Mouse (Mus musculus) heart, embryonic 14.5 days (tissue): ENCODE results near the gene Anapc4. TPM values are rescaled to one million over a fixed set of nuclear protein-coding genes. Genes with fewer than 3 reads are reported as not detected.

Experiments
- ATAC-seq: fragments of 200-750 bp; cut with Nextera tagmentation; 2 replicates; pipeline ENCODE4 v1.8.0; 2017; ENCODE audit warnings: low read depth, moderate TSS enrichment; ENCODE audit not compliant: insufficient number of reproducible peaks, insufficient read depth, low FRiP score
- H3K27ac ChIP-seq, 2 experiments: fragments of 200-500 bp in 1 of 2; fragments of 300-500 bp in 1 of 2; sonication (generic) in 1 of 2; replicated peaks in 1 of 2; 2 replicates each; pipeline ENCODE4 v1.5.1; 2012 to 2014; ENCODE audit warnings: low read depth in 2 of 2, low read length in 2 of 2, control low read depth in 1 of 2, mild to moderate bottlenecking in 1 of 2, mixed read lengths in 1 of 2; ENCODE audit not compliant: control insufficient read depth in 1 of 2, insufficient read depth in 1 of 2
- H3K27me3 ChIP-seq: fragments of 300-500 bp; sonication (generic); 2 replicates; pipeline ENCODE4 v1.6.1; 2014; ENCODE audit warnings: mild to moderate bottlenecking, low read length, control low read depth; ENCODE audit not compliant: control insufficient read depth, insufficient read depth
- H3K36me3 ChIP-seq: fragments of 300-500 bp; sonication (generic); 2 replicates; pipeline ENCODE4 v1.6.1; 2014; ENCODE audit warnings: mild to moderate bottlenecking, control low read depth, low read length, mixed read lengths; ENCODE audit not compliant: control insufficient read depth, insufficient read depth
- H3K4me1 ChIP-seq, 2 experiments: fragments of 200-500 bp in 1 of 2; fragments of 300-500 bp in 1 of 2; sonication (generic) in 1 of 2; 2 replicates each; pipeline ENCODE4 v1.6.1; 2012 to 2014; ENCODE audit warnings: low read length in 2 of 2, control low read depth in 1 of 2, mixed read lengths in 1 of 2; ENCODE audit not compliant: control insufficient read depth in 2 of 2, insufficient read depth in 2 of 2
- H3K4me2 ChIP-seq: fragments of 300-500 bp; sonication (generic); 2 replicates; pipeline ENCODE4 v1.6.1; 2014; ENCODE audit warnings: mild to moderate bottlenecking, low read length
- H3K4me3 ChIP-seq, 2 experiments: fragments of 200-500 bp in 1 of 2; fragments of 300-500 bp in 1 of 2; sonication (generic) in 1 of 2; 2 replicates each; pipeline ENCODE4 v1.5.1; 2012 to 2014; ENCODE audit warnings: low read length in 2 of 2, mild to moderate bottlenecking in 2 of 2, control low read depth in 1 of 2, low read depth in 1 of 2, moderate library complexity in 1 of 2; ENCODE audit not compliant: control insufficient read depth in 1 of 2, insufficient read depth in 1 of 2
- H3K9ac ChIP-seq: fragments of 300-500 bp; sonication (generic); 2 replicates; pipeline ENCODE4 v1.6.1; 2014; ENCODE audit warnings: mild to moderate bottlenecking, low read length
- H3K9me3 ChIP-seq: fragments of 300-500 bp; sonication (generic); 2 replicates; pipeline ENCODE4 v1.6.1; 2016; ENCODE audit warnings: low read length, control low read depth; ENCODE audit not compliant: control insufficient read depth
- WGBS: fragments of 180-500 bp; shearing (Covaris S2); extraction: QIAGEN DNeasy Blood & Tissue Kit; methylation state at CpG from one replicate; pipeline ENCODE4 v1.1.7; 2014; 5-methylcytosine and 5-hydroxymethylcytosine counted together
- polyA plus RNA-seq: library from polyadenylated mRNA; unstranded; fragments of >200 nt; fragmentation: Nextera tagmentation; extraction: Ambion mirVana; gene quantifications from 2 replicates; pipeline ENCODE4 v1.2.1, GENCODE M21; 2014

The Anapc4 gene
- polyA plus RNA-seq, 1 experiment from 2014 or later = 77.2 TPM

GRCm38 (mm10) chr5:52807030-52807429, 26.8 kb upstream of the Anapc4 start:
- Histone ChIP-seq H3K9me3 (no peaks in the 10 kb centered on the region), H3K36me3 (peaks cover 47% of the 10 kb centered on the region), H3K27ac (no peak overlapping the region), H3K4me2 (no peak overlapping the region), H3K4me1 (peaks cover 3 to 4% of the 10 kb centered on the region in 2 experiments; a peak in 2 of 4 replicates), H3K4me3 (no peak overlapping the region), H3K9ac (no peak overlapping the region), H3K27me3 (no peaks in the 10 kb centered on the region)
- ATAC-seq = no peak
- 68% methylated on average over 7 of the region's 7 CpGs for WGBS

- Histone ChIP-seq H3K9ac (no peak overlapping the region), H3K4me3 (no peak overlapping the region), H3K4me1 (peaks cover 3 to 4% of the 10 kb centered on the region in 2 experiments; a peak in 2 of 4 replicates), H3K36me3 (peaks cover 61% of the 10 kb centered on the region), H3K9me3 (no peaks in the 10 kb centered on the region), H3K27ac (no peak overlapping the region), H3K27me3 (no peaks in the 10 kb centered on the region), H3K4me2 (no peak overlapping the region)
- ATAC-seq = no peak
- WGBS = 92% methylated on average over 6 of the region's 6 CpGs
Observed at GRCm38 (mm10) chr5:52810446-52810845, 23.4 kb upstream of the Anapc4 start.

GRCm38 (mm10) chr5:52811056-52811455, 22.8 kb upstream of the Anapc4 start:
- WGBS = 92% methylated on average over 14 of the region's 14 CpGs
- H3K27ac ChIP-seq = no peak overlapping the region
- H3K9ac ChIP-seq = no peak overlapping the region
- H3K27me3 ChIP-seq = no peaks in the 10 kb centered on the region
- peaks cover 3 to 4% of the 10 kb centered on the region in 2 experiments; a peak in 2 of 4 replicates for H3K4me1 ChIP-seq
- H3K4me2 ChIP-seq = no peak overlapping the region
- peaks cover 67% of the 10 kb centered on the region for H3K36me3 ChIP-seq
- no peak overlapping the region for H3K4me3 ChIP-seq
- no peaks in the 10 kb centered on the region for H3K9me3 ChIP-seq
- no peak for ATAC-seq

GRCm38 (mm10) chr5:52812456-52812855, 21.4 kb upstream of the Anapc4 start:
- no peaks in the 10 kb centered on the region for H3K4me1 ChIP-seq
- no peak overlapping the region for H3K4me2 ChIP-seq
- no peak for ATAC-seq
- no peaks in the 10 kb centered on the region for H3K9me3 ChIP-seq
- WGBS = 94% methylated on average over 10 of the region's 10 CpGs
- H3K27ac ChIP-seq = no peak overlapping the region
- H3K27me3 ChIP-seq = no peaks in the 10 kb centered on the region
- no peak overlapping the region for H3K4me3 ChIP-seq
- H3K36me3 ChIP-seq = peaks cover 76% of the 10 kb centered on the region
- H3K9ac ChIP-seq = no peak overlapping the region

GRCm38 (mm10) chr5:52813312-52813711, 20.5 kb upstream of the Anapc4 start:
- no peaks in the 10 kb centered on the region for H3K9me3 ChIP-seq
- no peak overlapping the region for H3K4me3 ChIP-seq
- H3K9ac ChIP-seq = no peak overlapping the region
- H3K27ac ChIP-seq = no peak overlapping the region
- ATAC-seq = no peak
- no peak overlapping the region for H3K4me2 ChIP-seq
- no peaks in the 10 kb centered on the region for H3K4me1 ChIP-seq
- H3K27me3 ChIP-seq = no peaks in the 10 kb centered on the region
- 83% methylated on average over 7 of the region's 7 CpGs for WGBS
- H3K36me3 ChIP-seq = peaks cover 69% of the 10 kb centered on the region

- Histone ChIP-seq H3K9ac (no peak overlapping the region), H3K36me3 (peaks cover 64% of the 10 kb centered on the region), H3K4me1 (no peaks in the 10 kb centered on the region), H3K27me3 (no peaks in the 10 kb centered on the region), H3K4me2 (no peak overlapping the region), H3K4me3 (no peak overlapping the region), H3K9me3 (no peaks in the 10 kb centered on the region), H3K27ac (no peak overlapping the region)
- 91% methylated on average over 7 of the region's 7 CpGs for WGBS
- ATAC-seq = no peak
Observed at GRCm38 (mm10) chr5:52818676-52819075, 15.1 kb upstream of the Anapc4 start.

GRCm38 (mm10) chr5:52821691-52822090, 12.1 kb upstream of the Anapc4 start:
- no peak overlapping the region for H3K9ac ChIP-seq
- no peaks in the 10 kb centered on the region for H3K9me3 ChIP-seq
- H3K36me3 ChIP-seq = peaks cover 49% of the 10 kb centered on the region
- no peak overlapping the region for H3K4me3 ChIP-seq
- 53% methylated on average over 3 of the region's 3 CpGs for WGBS
- no peak overlapping the region for H3K4me2 ChIP-seq
- no peak for ATAC-seq
- no peak overlapping the region for H3K27ac ChIP-seq
- no peaks in the 10 kb centered on the region for H3K4me1 ChIP-seq
- no peaks in the 10 kb centered on the region for H3K27me3 ChIP-seq

GRCm38 (mm10) chr5:52827923-52828322, 5.9 kb upstream of the Anapc4 start:
- no peaks in the 10 kb centered on the region for H3K9me3 ChIP-seq
- H3K4me3 ChIP-seq = no peak overlapping the region
- H3K27me3 ChIP-seq = no peaks in the 10 kb centered on the region
- no peak overlapping the region for H3K9ac ChIP-seq
- peaks cover 21% of the 10 kb centered on the region for H3K36me3 ChIP-seq
- H3K4me2 ChIP-seq = no peak overlapping the region
- ATAC-seq = no peak
- H3K4me1 ChIP-seq = peaks cover 0 to 2% of the 10 kb centered on the region in 2 experiments; a peak in 2 of 4 replicates
- H3K27ac ChIP-seq = no peak overlapping the region
- WGBS = 95% methylated on average over 4 of the region's 4 CpGs
